Mouse (Mus musculus) heart, postnatal 14 days (tissue): ENCODE measurements around the gene Slc38a4. TPM values are rescaled to one million over a fixed set of nuclear protein-coding genes. Genes with fewer than 3 reads are reported as not detected.

Experiments used
- total RNA-seq, 2 experiments: library from RNA; stranded (reverse); gene quantifications; 2 replicates each; pipeline ENCODE4 v1.2.3; 2021

The Slc38a4 gene
- total RNA-seq, 2 experiments from 2014 or later: 19.7 to 30.1 TPM

Other genes with a start within 250 kb of the Slc38a4 start
- 1 to 10 TPM; 5.5 to 6.2 TPM for gene Pced1b, start 191.2 kb upstream of the Slc38a4 start, total RNA-seq
- gene Amigo2, start 191.3 kb upstream of the Slc38a4 start, total RNA-seq: 1 to 10 TPM; 7.4 to 8.4 TPM